Mouse (Mus musculus) intestine, embryonic 16.5 days (tissue): Measurements from ENCODE around the gene Tcf3. TPM values are rescaled to one million over a fixed set of nuclear protein-coding genes. Genes with fewer than 3 reads are reported as not detected.

Experiments
- ATAC-seq: fragments of 200-750 bp; cut with Nextera tagmentation; 2 replicates; pipeline ENCODE4 v1.8.0; 2017; ENCODE audit warnings: moderate TSS enrichment, moderate library complexity
- H3K27ac ChIP-seq: fragments of 300-500 bp; sonication (generic); 2 replicates; pipeline ENCODE4 v1.5.1; 2014; ENCODE audit warnings: mild to moderate bottlenecking, low read length
- H3K27me3 ChIP-seq: fragments of 300-500 bp; sonication (generic); replicated peaks from 2 replicates; pipeline ENCODE4 v1.6.1; 2014; ENCODE audit warnings: low read length, control low read depth, mixed read lengths; ENCODE audit not compliant: control insufficient read depth, insufficient read depth
- H3K36me3 ChIP-seq: fragments of 300-500 bp; sonication (generic); 2 replicates; pipeline ENCODE4 v1.6.1; 2014; ENCODE audit warnings: low read length, control low read depth; ENCODE audit not compliant: control insufficient read depth, insufficient read depth
- H3K4me1 ChIP-seq: fragments of 300-500 bp; sonication (generic); 2 replicates; pipeline ENCODE4 v1.6.1; 2014; ENCODE audit warnings: low read length, control low read depth, mixed read lengths; ENCODE audit not compliant: control insufficient read depth, insufficient read depth
- H3K4me2 ChIP-seq: fragments of 300-500 bp; sonication (generic); 2 replicates; pipeline ENCODE4 v1.6.1; 2014; ENCODE audit warnings: low read depth, low read length, control low read depth
- H3K4me3 ChIP-seq: fragments of 300-500 bp; sonication (generic); 2 replicates; pipeline ENCODE4 v1.5.1; 2014; ENCODE audit warnings: mild to moderate bottlenecking, low read length
- H3K9ac ChIP-seq: fragments of 300-500 bp; sonication (generic); 2 replicates; pipeline ENCODE4 v1.6.1; 2014; ENCODE audit warnings: low read depth, low read length
- H3K9me3 ChIP-seq: fragments of 300-500 bp; sonication (generic); 2 replicates; pipeline ENCODE4 v1.6.1; 2016; ENCODE audit warnings: low read length, control low read depth; ENCODE audit not compliant: control insufficient read depth
- WGBS: fragments of 180-500 bp; shearing (Covaris S2); extraction: QIAGEN DNeasy Blood & Tissue Kit; methylation state at CpG from one replicate; pipeline ENCODE4 v1.1.7; 2014; 5-methylcytosine and 5-hydroxymethylcytosine counted together
- polyA plus RNA-seq: library from polyadenylated mRNA; unstranded; fragments of >200 nt; fragmentation: Nextera tagmentation; extraction: Ambion mirVana; gene quantifications from 2 replicates; pipeline ENCODE4 v1.2.1, GENCODE M21; 2015

The Tcf3 gene
- polyA plus RNA-seq = 62.7 and 62.9 TPM in 2 replicates

- H3K4me3 ChIP-seq = peak within 1 kb of the TSS; percentile 84
- peak; percentile 91 for ATAC-seq
- WGBS = under 1% methylated on average over 57 of the region's 61 CpGs
- peak within 1 kb of the TSS; percentile 96 for H3K27ac ChIP-seq
- peak within 1 kb of the TSS; percentile 98 for H3K9ac ChIP-seq
- no peaks in the 10 kb centered on the region for H3K27me3 ChIP-seq
- peaks cover 29% of the 10 kb centered on the region for H3K4me1 ChIP-seq
- peak within 1 kb of the TSS; percentile 90 for H3K4me2 ChIP-seq
- no peaks in the 10 kb centered on the region for H3K9me3 ChIP-seq
- H3K36me3 ChIP-seq = peaks cover 2% of the 10 kb centered on the region; the same call in 1 of the 2 replicates
Measured at GRCm38 (mm10) chr10:80433513-80434232, at the start of gene Tcf3. TSS of gene Tcf3 (minus strand) at chr10:80433647.

DNA sequence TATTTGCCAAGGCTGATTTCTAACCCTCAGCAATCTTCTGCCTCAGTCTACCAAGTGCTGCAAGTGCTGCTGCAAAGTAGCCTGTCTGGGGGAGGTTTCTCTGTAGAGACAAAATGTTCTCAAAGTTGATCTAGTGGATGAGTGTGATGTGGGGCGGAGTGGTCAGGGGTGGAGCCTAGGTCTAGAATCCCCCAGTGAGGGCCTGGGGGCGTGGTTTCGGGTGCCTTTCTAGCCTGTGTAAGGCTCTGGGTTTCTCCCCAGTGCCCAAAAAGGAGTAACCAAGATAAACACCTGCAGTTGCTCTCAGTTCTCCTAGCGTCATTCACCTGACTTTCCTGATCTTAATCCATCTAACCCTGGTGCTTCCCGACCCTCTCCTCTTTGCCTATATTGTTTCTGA is 47.6 kb upstream of the Tcf3 start:
- Histone ChIP-seq H3K4me3 (no peak overlapping the region), H3K36me3 (no peaks in the 10 kb centered on the region), H3K9me3 (no peaks in the 10 kb centered on the region), H3K4me2 (no peak overlapping the region), H3K27ac (no peak overlapping the region), H3K27me3 (peaks cover 20% of the 10 kb centered on the region), H3K9ac (no peak overlapping the region), H3K4me1 (no peaks in the 10 kb centered on the region)
- ATAC-seq = peak; percentile 26; the same call in 1 of the 2 replicates
- WGBS = 12% methylated on average over 5 of the region's 5 CpGs

DNA sequence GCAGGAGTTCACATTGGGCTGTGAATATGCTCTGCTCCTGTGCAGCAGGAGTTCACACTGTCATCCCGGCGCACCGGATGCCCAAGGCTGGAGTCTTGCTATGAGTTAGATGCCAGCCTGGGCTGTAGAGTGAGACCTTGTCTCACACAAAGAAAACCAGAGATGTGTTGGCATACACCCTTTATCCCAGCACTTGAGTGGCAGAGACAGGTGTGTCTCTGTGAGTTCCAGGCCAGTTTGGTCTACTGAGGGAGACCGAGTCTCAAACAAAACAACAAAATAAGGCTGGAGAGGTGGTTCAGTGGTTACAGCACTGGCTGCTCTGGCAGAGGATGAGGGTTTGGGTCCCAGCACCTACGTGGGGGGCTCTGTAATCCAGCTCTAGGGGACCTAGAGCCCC is 45.1 kb upstream of the Tcf3 start:
- H3K9me3 ChIP-seq = no peaks in the 10 kb centered on the region
- no peak overlapping the region for H3K4me3 ChIP-seq
- no peak overlapping the region for H3K27ac ChIP-seq
- H3K4me1 ChIP-seq = peaks cover 4% of the 10 kb centered on the region; the same call in 1 of the 2 replicates
- peaks cover 13% of the 10 kb centered on the region; the same call in 1 of the 2 replicates for H3K27me3 ChIP-seq
- no peaks in the 10 kb centered on the region for H3K36me3 ChIP-seq
- H3K4me2 ChIP-seq = no peak overlapping the region
- 77% methylated on average over 5 of the region's 5 CpGs for WGBS
- H3K9ac ChIP-seq = no peak overlapping the region
- no peak for ATAC-seq

GRCm38 (mm10) chr10:80475290-80475959 is 42.0 kb upstream of the Tcf3 start:
- H3K36me3 ChIP-seq = no peaks in the 10 kb centered on the region
- peak overlapping the region; percentile 62 for H3K4me3 ChIP-seq
- H3K27ac ChIP-seq = no peak overlapping the region
- peaks cover 21% of the 10 kb centered on the region for H3K27me3 ChIP-seq
- H3K9me3 ChIP-seq = no peaks in the 10 kb centered on the region
- WGBS = 1% methylated on average over 52 of the region's 58 CpGs
- H3K4me1 ChIP-seq = peaks cover 4% of the 10 kb centered on the region; the same call in 1 of the 2 replicates
- peak overlapping the region; percentile 68 for H3K9ac ChIP-seq
- ATAC-seq = peak; percentile 95
- H3K4me2 ChIP-seq = peak overlapping the region; percentile 79

- Histone ChIP-seq H3K27ac (no peak overlapping the region), H3K9ac (no peak overlapping the region), H3K4me1 (no peaks in the 10 kb centered on the region; the same call in 1 of the 2 replicates), H3K4me3 (no peak overlapping the region), H3K9me3 (no peaks in the 10 kb centered on the region), H3K4me2 (no peak overlapping the region), H3K36me3 (no peaks in the 10 kb centered on the region), H3K27me3 (peaks cover 10% of the 10 kb centered on the region; the same call in 1 of the 2 replicates)
- 65% methylated on average over 5 of the region's 5 CpGs for WGBS
- ATAC-seq = no peak
Measured at GRCm38 (mm10) chr10:80465066-80465465, 31.6 kb upstream of the Tcf3 start.

- 13% methylated on average over 19 of the region's 19 CpGs for whole genome bisulfite sequencing
- H3K4me2 ChIP-seq = no peak overlapping the region
- peaks cover 6% of the 10 kb centered on the region; the same call in 1 of the 2 replicates for H3K27me3 ChIP-seq
- H3K4me1 ChIP-seq = no peaks in the 10 kb centered on the region; the same call in 1 of the 2 replicates
- H3K9me3 ChIP-seq = no peaks in the 10 kb centered on the region
- H3K9ac ChIP-seq = no peak overlapping the region
- no peak overlapping the region for H3K27ac ChIP-seq
- ATAC-seq = no peak
- H3K36me3 ChIP-seq = no peaks in the 10 kb centered on the region
- no peak overlapping the region for H3K4me3 ChIP-seq
Measured at GRCm38 (mm10) chr10:80464381-80465035, 31.1 kb upstream of the Tcf3 start.

GRCm38 (mm10) chr10:80461346-80461745 is 27.9 kb upstream of the Tcf3 start:
- no peak overlapping the region for H3K9ac ChIP-seq
- WGBS = 68% methylated on average over 7 of the region's 7 CpGs
- ATAC-seq = no peak

GRCm38 (mm10) chr10:80460324-80460723 is 26.9 kb upstream of the Tcf3 start:
- WGBS = 62% methylated on average over 4 of the region's 4 CpGs
- H3K9me3 ChIP-seq = no peaks in the 10 kb centered on the region
- no peak overlapping the region for H3K4me3 ChIP-seq
- no peak overlapping the region for H3K27ac ChIP-seq
- no peak overlapping the region for H3K9ac ChIP-seq
- peaks cover 3% of the 10 kb centered on the region; the same call in 1 of the 2 replicates for H3K27me3 ChIP-seq
- ATAC-seq = no peak
- no peaks in the 10 kb centered on the region; the same call in 1 of the 2 replicates for H3K4me1 ChIP-seq
- H3K4me2 ChIP-seq = no peak overlapping the region
- no peaks in the 10 kb centered on the region for H3K36me3 ChIP-seq

More at GRCm38 (mm10) chr10:80461346-80461745, 27.9 kb upstream of the Tcf3 start:
- H3K4me1 ChIP-seq = no peaks in the 10 kb centered on the region; the same call in 1 of the 2 replicates
- H3K9me3 ChIP-seq = no peaks in the 10 kb centered on the region
- H3K27me3 ChIP-seq = peaks cover 6% of the 10 kb centered on the region; the same call in 1 of the 2 replicates
- no peak overlapping the region for H3K4me3 ChIP-seq
- H3K36me3 ChIP-seq = no peaks in the 10 kb centered on the region
- no peak overlapping the region for H3K27ac ChIP-seq
- H3K4me2 ChIP-seq = no peak overlapping the region

DNA sequence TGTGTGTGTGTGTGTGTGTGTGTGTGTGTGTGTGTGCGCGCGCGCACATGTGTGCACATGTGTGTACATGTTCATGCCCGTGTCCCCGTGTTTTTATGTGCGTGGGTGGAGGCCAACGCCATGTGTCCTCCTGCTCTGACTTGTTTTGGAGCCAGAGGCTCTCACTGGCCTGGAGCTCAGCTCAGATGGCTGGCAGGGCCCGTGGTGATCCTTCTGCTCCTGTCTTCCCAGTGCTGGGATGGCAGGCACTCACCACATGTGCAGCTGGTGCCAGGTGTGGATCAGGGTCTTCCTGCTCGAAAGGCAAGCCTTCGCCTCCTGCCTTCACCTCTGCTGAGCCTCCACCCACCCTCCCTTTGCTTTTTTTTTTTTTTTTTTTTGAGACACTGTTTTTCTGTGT is 26.2 kb upstream of the Tcf3 start:
- no peak overlapping the region for H3K27ac ChIP-seq
- ATAC-seq = no peak
- no peak overlapping the region for H3K9ac ChIP-seq
- 0 out of 2 replicates have a peak, but pooled peaks cover 2% of the 10 kb centered on the region for H3K27me3 ChIP-seq
- H3K4me3 ChIP-seq = no peak overlapping the region
- 90% methylated on average over 11 of the region's 11 CpGs for WGBS
- H3K36me3 ChIP-seq = no peaks in the 10 kb centered on the region
- H3K4me2 ChIP-seq = no peak overlapping the region
- H3K4me1 ChIP-seq = no peaks in the 10 kb centered on the region; the same call in 1 of the 2 replicates
- no peaks in the 10 kb centered on the region for H3K9me3 ChIP-seq
